Mouse (Mus musculus) heart, postnatal 0 days (tissue): ENCODE results near the gene Tbc1d4. TPM values are rescaled to one million over a fixed set of nuclear protein-coding genes. Genes with fewer than 3 reads are reported as not detected.
A peak's percentile ranks its signal among the peaks of the same experiment; 100 is the strongest.

ENCODE experiments used
- ATAC-seq: fragments of 200-750 bp; cut with Nextera tagmentation; 2 replicates; pipeline ENCODE4 v1.8.0; 2017; ENCODE audit warnings: low read depth, moderate number of reproducible peaks, moderate library complexity; ENCODE audit not compliant: insufficient read depth
- DNase-seq: peaks from one replicate; pipeline ENCODE4 v3.0.0-alpha.2; 2016; ENCODE audit warnings: low spot score
- H3K27ac ChIP-seq: fragments of 300-500 bp; sonication (generic); 2 replicates; pipeline ENCODE4 v1.5.1; 2014; ENCODE audit warnings: low read depth, mild to moderate bottlenecking
- H3K27me3 ChIP-seq: fragments of 300-500 bp; sonication (generic); 2 replicates; pipeline ENCODE4 v1.6.1; 2014; ENCODE audit warnings: low read length, mixed read lengths; ENCODE audit not compliant: control insufficient read depth, insufficient read depth
- H3K36me3 ChIP-seq: fragments of 300-500 bp; sonication (generic); replicated peaks from 2 replicates; pipeline ENCODE4 v1.6.1; 2014; ENCODE audit warnings: low read length, mixed read lengths; ENCODE audit not compliant: control insufficient read depth, insufficient read depth
- H3K4me1 ChIP-seq: fragments of 300-500 bp; sonication (generic); 2 replicates; pipeline ENCODE4 v1.6.1; 2014; ENCODE audit warnings: antibody characterized with exemption; ENCODE audit not compliant: control insufficient read depth, insufficient read depth
- H3K4me2 ChIP-seq: fragments of 300-500 bp; sonication (generic); 2 replicates; pipeline ENCODE4 v1.6.1; 2014; ENCODE audit warnings: low read depth, mild to moderate bottlenecking, low read length, moderate library complexity
- H3K4me3 ChIP-seq: fragments of 300-500 bp; sonication (generic); 2 replicates; pipeline ENCODE4 v1.5.1; 2014; ENCODE audit warnings: low read depth, low read length
- H3K9ac ChIP-seq: fragments of 300-500 bp; sonication (generic); replicated peaks from 2 replicates; pipeline ENCODE4 v1.6.1; 2014; ENCODE audit warnings: low read depth, low read length, mixed read lengths
- H3K9me3 ChIP-seq: fragments of 300-500 bp; sonication (generic); replicated peaks from 2 replicates; pipeline ENCODE4 v1.6.1; 2016; ENCODE audit warnings: low read length; ENCODE audit not compliant: control insufficient read depth
- CTCF ChIP-seq: IDR thresholded peaks from 2 replicates; pipeline ENCODE4 v1.5.1; 2016; ENCODE audit warnings: antibody characterized with exemption, control low read depth, low read depth
- EP300 ChIP-seq: IDR thresholded peaks from 2 replicates; pipeline ENCODE4 v1.6.1; 2016; ENCODE audit warnings: antibody characterized with exemption, low read depth
- WGBS: fragments of 180-500 bp; shearing (Covaris S2); extraction: QIAGEN DNeasy Blood & Tissue Kit; methylation state at CpG from one replicate; pipeline ENCODE4 v1.1.7; 2014; 5-methylcytosine and 5-hydroxymethylcytosine counted together
- polyA plus RNA-seq: library from polyadenylated mRNA; unstranded; fragments of >200 nt; fragmentation: Nextera tagmentation; extraction: Ambion mirVana; gene quantifications from 2 replicates; pipeline ENCODE4 v1.2.1, GENCODE M21; 2015
- total RNA-seq: library from RNA; depleted of rRNA; stranded (reverse); fragments of >200 nt; gene quantifications from 2 replicates; pipeline ENCODE4 v1.2.3, GENCODE M21; 2014; ENCODE audit warnings: low replicate concordance; rRNA removed

The Tbc1d4 gene
- total and polyA plus RNA-seq, 2 experiments from 2014 or later = 16.8 to 53.6 TPM

GRCm38 (mm10) chr14:101445205-101445604, 163.8 kb downstream of the Tbc1d4 start:
- 69% methylated on average over 5 of the region's 5 CpGs for WGBS
- no peak overlapping the region for H3K27ac ChIP-seq
- TF ChIP-seq EP300 (no peak), CTCF (no peak)
- no peak overlapping the region for H3K4me3 ChIP-seq
- DNase-seq = no peak
- no peaks in the 10 kb centered on the region for H3K4me1 ChIP-seq
- peaks cover 34% of the 10 kb centered on the region for H3K36me3 ChIP-seq
- H3K27me3 ChIP-seq = no peaks in the 10 kb centered on the region
- no peak overlapping the region for H3K9ac ChIP-seq
- no peak overlapping the region for H3K4me2 ChIP-seq
- no peaks in the 10 kb centered on the region for H3K9me3 ChIP-seq
- ATAC-seq = no peak

DNA sequence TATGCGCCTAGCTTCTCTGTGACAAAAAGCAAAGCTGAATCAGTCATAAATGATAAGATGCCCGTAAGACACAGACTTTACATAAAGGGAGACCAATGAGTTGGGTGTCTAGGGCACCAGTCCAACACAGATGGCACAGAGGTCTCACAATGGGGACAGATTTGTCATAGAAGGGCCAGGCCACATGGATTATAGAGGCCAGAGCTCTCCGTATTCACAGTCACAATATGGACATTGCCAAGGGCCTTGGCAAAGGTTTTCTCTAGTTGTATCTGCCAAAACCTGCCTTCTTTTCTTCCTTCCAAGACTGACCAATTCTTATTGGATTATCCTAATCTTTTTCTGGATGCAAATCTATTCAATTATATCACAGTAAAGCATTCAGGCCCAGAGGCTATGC, 171.1 kb downstream of the Tbc1d4 start:
- Histone ChIP-seq H3K4me3 (no peak overlapping the region), H3K9me3 (no peaks in the 10 kb centered on the region), H3K27ac (no peak overlapping the region), H3K4me2 (no peak overlapping the region), H3K27me3 (no peaks in the 10 kb centered on the region), H3K4me1 (no peaks in the 10 kb centered on the region), H3K9ac (no peak overlapping the region), H3K36me3 (peaks cover 13% of the 10 kb centered on the region; the same call in 1 of the 2 replicates)
- ATAC-seq (no peak), DNase-seq (no peak)
- WGBS = 82% methylated on average over 3 of the region's 3 CpGs
- no peak for TF ChIP-seq EP300
- no peak for TF ChIP-seq CTCF

DNA sequence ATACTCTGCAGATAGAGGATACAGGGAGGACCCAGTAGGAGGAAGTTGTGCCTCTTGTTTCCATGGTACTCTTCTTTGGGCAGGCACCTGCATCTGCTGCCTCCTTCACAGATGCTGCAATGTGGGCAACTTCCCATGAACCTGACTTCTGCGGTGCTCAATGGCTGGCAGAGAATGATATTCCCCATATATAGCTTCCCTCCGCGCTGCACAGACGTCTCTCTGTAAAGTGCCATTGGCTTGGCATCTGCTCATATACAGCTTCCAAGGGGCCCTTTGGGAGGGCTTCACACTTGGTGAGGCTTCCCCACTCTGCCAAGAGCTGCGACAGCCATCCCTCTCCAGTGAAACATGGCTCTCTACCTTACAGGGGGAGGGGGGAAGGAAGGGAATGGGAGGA, 178.5 kb downstream of the Tbc1d4 start:
- 53% methylated on average over 5 of the region's 5 CpGs for WGBS
- no peaks in the 10 kb centered on the region for H3K9me3 ChIP-seq
- H3K27me3 ChIP-seq = no peaks in the 10 kb centered on the region
- H3K4me3 ChIP-seq = no peak overlapping the region
- H3K27ac ChIP-seq = no peak overlapping the region
- no peaks in the 10 kb centered on the region for H3K4me1 ChIP-seq
- TF ChIP-seq CTCF (no peak), EP300 (no peak)
- no peaks in the 10 kb centered on the region for H3K36me3 ChIP-seq
- H3K9ac ChIP-seq = no peak overlapping the region
- DNase-seq = no peak
- no peak overlapping the region for H3K4me2 ChIP-seq
- ATAC-seq = no peak

GRCm38 (mm10) chr14:101428805-101429516, 180.0 kb downstream of the Tbc1d4 start:
- DNase-seq (peak; percentile 43), ATAC-seq (no peak)
- 40% methylated on average over 3 of the region's 3 CpGs for WGBS
- Histone ChIP-seq H3K4me2 (no peak overlapping the region), H3K4me3 (no peak overlapping the region), H3K27me3 (no peaks in the 10 kb centered on the region), H3K9ac (no peak overlapping the region), H3K9me3 (no peaks in the 10 kb centered on the region), H3K36me3 (no peaks in the 10 kb centered on the region), H3K27ac (no peak overlapping the region), H3K4me1 (no peaks in the 10 kb centered on the region)
- peak; percentile 70 for TF ChIP-seq CTCF
- no peak for TF ChIP-seq EP300

- Histone ChIP-seq H3K4me1 (no peaks in the 10 kb centered on the region), H3K9ac (no peak overlapping the region), H3K9me3 (no peaks in the 10 kb centered on the region), H3K27ac (no peak overlapping the region), H3K27me3 (no peaks in the 10 kb centered on the region), H3K36me3 (no peaks in the 10 kb centered on the region), H3K4me2 (no peak overlapping the region), H3K4me3 (no peak overlapping the region)
- DNase-seq = no peak
- TF ChIP-seq EP300 (no peak), CTCF (no peak)
- ATAC-seq = no peak
- WGBS = 89% methylated on average over 2 of the region's 2 CpGs
Observed at GRCm38 (mm10) chr14:101417679-101418078, 191.3 kb downstream of the Tbc1d4 start.

Other genes with a start within 250 kb of the Tbc1d4 start
- 20.7 and 29.1 TPM in 2 replicates for gene Commd6, start 31.5 kb upstream of the Tbc1d4 start, total RNA-seq
- gene Commd6, start 31.5 kb upstream of the Tbc1d4 start, polyA plus RNA-seq = 74.8 and 77.2 TPM in 2 replicates
- 15.9 and 22.5 TPM in 2 replicates for gene Uchl3, start 44.8 kb upstream of the Tbc1d4 start, total RNA-seq
- 75.6 and 76.2 TPM in 2 replicates for gene Uchl3, start 44.8 kb upstream of the Tbc1d4 start, polyA plus RNA-seq
- 10.5 and 14.2 TPM in 2 replicates for gene Gm9922, start 120.6 kb upstream of the Tbc1d4 start, total RNA-seq
- gene Gm9922, start 120.6 kb upstream of the Tbc1d4 start, polyA plus RNA-seq = 7.0 and 7.2 TPM in 2 replicates
- gene Lmo7, start 120.8 kb upstream of the Tbc1d4 start, total RNA-seq = 308 and 357 TPM in 2 replicates
- 169 TPM in 2 replicates for gene Lmo7, start 120.8 kb upstream of the Tbc1d4 start, polyA plus RNA-seq